Mouse (Mus musculus): ENCODE results near the gene Kcnd3. TPM values are rescaled to one million over a fixed set of nuclear protein-coding genes. Genes with fewer than 3 reads are reported as not detected.

Gene Kcnd3
- polyA plus RNA-seq, 1 experiment from 2014 or later: 1.1 TPM

DNA sequence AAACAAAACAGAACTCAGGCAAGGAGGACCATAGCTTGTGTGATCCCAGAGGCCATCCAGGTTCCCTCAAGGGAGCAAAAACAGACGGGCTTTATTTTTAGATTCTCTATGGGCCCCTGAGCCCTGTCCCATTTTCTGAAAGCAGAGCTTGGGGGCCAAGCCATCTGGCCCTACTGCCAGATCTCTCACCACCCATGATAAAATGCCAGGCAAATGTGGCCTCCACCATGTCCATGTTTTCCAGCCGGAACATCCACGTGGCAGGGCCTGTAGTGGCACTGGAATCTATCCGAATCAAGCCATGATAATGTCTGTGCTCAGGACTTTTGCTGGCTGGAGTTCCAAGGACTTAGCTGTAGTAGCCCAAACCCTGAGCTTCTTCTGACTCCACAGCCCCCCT lies 148.4 kb downstream of the Kcnd3 start:
- H3K36me3 ChIP-seq: no peaks in the 10 kb centered on the region

DNA sequence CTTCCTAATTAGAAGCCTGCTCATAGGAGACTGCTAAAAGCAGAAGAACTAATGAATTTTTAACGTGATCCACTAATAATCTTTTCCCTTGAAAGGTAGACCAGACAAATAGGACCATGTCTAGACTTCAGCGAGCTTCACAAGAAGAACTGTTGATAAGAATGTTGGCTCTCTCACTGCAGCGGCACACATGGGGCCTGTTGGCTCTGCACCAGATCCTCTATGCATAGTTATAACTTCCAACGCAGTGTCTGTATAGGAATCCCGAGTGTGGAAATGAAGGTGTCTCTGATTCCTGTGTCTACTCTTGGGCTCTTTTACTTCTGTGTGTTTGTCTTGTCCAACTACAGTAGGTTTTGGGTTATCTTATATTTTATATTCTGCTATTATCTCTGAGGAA lies 150.8 kb downstream of the Kcnd3 start:
- H3K36me3 ChIP-seq: no peaks in the 10 kb centered on the region
- WGBS: 88% methylated on average over 5 of the region's 5 CpGs
- H3K4me2 ChIP-seq (replicated peaks): no peak overlapping the region
- no peak overlapping the region for H3K4me3 ChIP-seq
- no peaks in the 10 kb centered on the region for H3K9me3 ChIP-seq
- no peaks in the 10 kb centered on the region for H3K4me1 ChIP-seq
- H3K27ac ChIP-seq: no peak overlapping the region
- no peaks in the 10 kb centered on the region for H3K27me3 ChIP-seq
- no peak for ATAC-seq (ENCODE audit: insufficient number of reproducible peaks, insufficient read depth, low FRiP score, low TSS enrichment)
- no peak overlapping the region for H3K9ac ChIP-seq

More for the DNA sequence above, 148.4 kb downstream of the Kcnd3 start:
- H3K4me2 ChIP-seq (replicated peaks): no peak overlapping the region
- H3K9ac ChIP-seq: no peak overlapping the region
- no peaks in the 10 kb centered on the region for H3K4me1 ChIP-seq
- H3K27me3 ChIP-seq: no peaks in the 10 kb centered on the region
- H3K9me3 ChIP-seq: no peaks in the 10 kb centered on the region
- ATAC-seq (ENCODE audit: insufficient number of reproducible peaks, insufficient read depth, low FRiP score, low TSS enrichment): no peak
- 81% methylated on average over 4 of the region's 4 CpGs for WGBS
- no peak overlapping the region for H3K4me3 ChIP-seq
- no peak overlapping the region for H3K27ac ChIP-seq

DNA sequence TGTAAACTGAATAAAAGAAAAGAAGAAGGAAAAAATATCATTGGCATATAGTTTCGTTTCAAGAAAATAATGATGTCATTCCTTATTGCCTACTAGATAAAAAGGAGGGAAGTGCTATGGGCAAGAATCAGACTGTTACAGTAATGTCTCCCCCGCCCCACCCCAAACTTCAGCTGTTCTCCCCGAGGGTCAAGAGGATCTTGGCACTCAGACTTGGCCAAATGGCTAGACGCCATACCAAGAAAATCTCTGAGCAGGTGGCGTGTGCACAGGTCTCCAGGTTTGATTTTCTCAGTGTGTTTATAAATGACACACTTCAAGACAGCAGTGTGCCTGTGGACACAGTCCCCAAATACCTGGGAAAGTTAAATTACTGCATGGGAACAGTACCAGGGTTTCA lies 153.6 kb downstream of the Kcnd3 start:
- no peaks in the 10 kb centered on the region for H3K27me3 ChIP-seq
- H3K36me3 ChIP-seq: no peaks in the 10 kb centered on the region
- no peaks in the 10 kb centered on the region for H3K4me1 ChIP-seq
- no peak for ATAC-seq (ENCODE audit: insufficient number of reproducible peaks, insufficient read depth, low FRiP score, low TSS enrichment)
- no peaks in the 10 kb centered on the region for H3K9me3 ChIP-seq
- no peak overlapping the region for H3K4me3 ChIP-seq
- no peak overlapping the region for H3K27ac ChIP-seq
- WGBS: 72% methylated on average over 5 of the region's 5 CpGs
- H3K4me2 ChIP-seq (replicated peaks): no peak overlapping the region
- no peak overlapping the region for H3K9ac ChIP-seq

- no peak overlapping the region for H3K4me3 ChIP-seq
- no peak for ATAC-seq (ENCODE audit: insufficient number of reproducible peaks, insufficient read depth, low FRiP score, low TSS enrichment)
These were observed 156.7 kb downstream of the Kcnd3 start for GRCm38 (mm10) chr3:105608857-105609256.

GRCm38 (mm10) chr3:105611531-105612422 lies 159.6 kb downstream of the Kcnd3 start:
- no peak overlapping the region for H3K9ac ChIP-seq
- no peak for ATAC-seq (ENCODE audit: insufficient number of reproducible peaks, insufficient read depth, low FRiP score, low TSS enrichment)
- H3K27ac ChIP-seq: no peak overlapping the region
- no peaks in the 10 kb centered on the region for H3K9me3 ChIP-seq
- H3K4me2 ChIP-seq (replicated peaks): no peak overlapping the region
- no peaks in the 10 kb centered on the region for H3K4me1 ChIP-seq
- H3K4me3 ChIP-seq: no peak overlapping the region
- H3K36me3 ChIP-seq: no peaks in the 10 kb centered on the region
- 82% methylated on average over 7 of the region's 7 CpGs for WGBS
- H3K27me3 ChIP-seq: no peaks in the 10 kb centered on the region

More at GRCm38 (mm10) chr3:105608857-105609256, 156.7 kb downstream of the Kcnd3 start:
- 77% methylated on average over 3 of the region's 3 CpGs for WGBS
- Histone ChIP-seq H3K9me3 (no peaks in the 10 kb centered on the region), H3K27ac (no peak overlapping the region), H3K36me3 (no peaks in the 10 kb centered on the region), H3K27me3 (no peaks in the 10 kb centered on the region), H3K4me1 (no peaks in the 10 kb centered on the region), H3K9ac (no peak overlapping the region), H3K4me2 (replicated peaks) (no peak overlapping the region)

DNA sequence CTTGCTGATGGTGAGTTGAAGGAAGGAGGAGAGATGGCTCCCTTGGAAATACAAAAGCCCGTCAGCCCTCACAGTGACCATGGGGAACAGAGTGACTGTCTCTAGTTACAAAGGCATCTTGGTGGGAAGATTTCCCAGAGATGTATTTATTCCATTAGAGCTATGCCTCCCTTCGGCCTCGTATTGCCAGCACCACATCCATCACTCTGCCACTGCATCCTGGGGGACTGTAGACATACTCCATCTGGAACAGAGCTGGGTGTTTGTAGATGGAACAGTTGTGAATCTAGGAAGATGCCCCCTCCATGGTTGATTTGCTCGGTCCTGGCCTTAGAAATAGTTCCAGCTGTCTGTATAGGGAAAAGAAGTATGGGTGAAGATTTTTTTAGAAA lies 160.3 kb downstream of the Kcnd3 start:
- Histone ChIP-seq H3K27ac (no peak overlapping the region), H3K9me3 (no peaks in the 10 kb centered on the region), H3K4me3 (no peak overlapping the region), H3K9ac (no peak overlapping the region), H3K4me1 (no peaks in the 10 kb centered on the region), H3K27me3 (no peaks in the 10 kb centered on the region), H3K36me3 (no peaks in the 10 kb centered on the region), H3K4me2 (replicated peaks) (no peak overlapping the region)
- ATAC-seq (ENCODE audit: insufficient number of reproducible peaks, insufficient read depth, low FRiP score, low TSS enrichment): no peak
- 79% methylated on average over 4 of the region's 4 CpGs for WGBS

DNA sequence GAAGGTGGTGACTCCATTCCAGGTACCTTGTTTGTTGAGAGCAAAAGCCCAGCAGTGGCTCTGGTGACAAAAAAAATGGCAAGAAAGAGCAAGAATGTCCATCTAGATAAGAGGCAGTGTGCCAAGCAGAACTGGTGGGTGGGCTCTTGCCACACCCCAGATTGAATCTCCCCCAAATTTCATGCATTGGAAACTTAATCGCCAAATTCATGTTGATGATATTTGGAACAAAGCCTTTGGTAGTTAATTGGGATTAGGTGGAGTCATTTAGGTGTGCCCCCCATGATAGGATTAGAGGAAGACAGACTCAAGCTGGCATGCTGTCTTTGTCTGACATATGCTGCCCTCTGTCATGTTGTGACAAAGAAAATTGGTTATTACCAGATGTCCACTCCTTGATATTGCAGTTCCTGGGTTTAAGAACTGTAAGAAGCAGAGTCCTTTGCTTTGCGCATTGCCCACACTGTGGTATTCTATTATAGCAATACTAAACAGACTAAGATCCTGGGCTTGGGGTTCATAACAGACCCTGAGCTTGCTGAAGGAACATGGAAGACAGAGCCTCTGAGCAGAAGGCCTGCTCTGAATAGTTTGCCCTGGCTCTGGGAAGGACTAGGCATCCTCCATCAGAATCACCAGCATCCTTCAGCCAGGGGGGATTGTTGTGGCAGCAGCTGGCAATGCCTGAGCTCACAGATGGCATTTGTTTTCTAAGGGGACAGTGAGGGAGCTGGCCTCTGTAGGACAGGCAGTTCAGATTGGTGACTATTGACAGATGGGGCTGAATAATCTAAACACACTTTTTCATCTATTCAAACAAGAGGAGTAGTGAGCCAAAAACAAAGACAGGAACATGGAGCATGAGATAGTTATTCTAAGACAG lies 165.0 kb downstream of the Kcnd3 start:
- Histone ChIP-seq H3K36me3 (no peaks in the 10 kb centered on the region), H3K9ac (no peak overlapping the region), H3K4me2 (replicated peaks) (no peak overlapping the region), H3K27me3 (no peaks in the 10 kb centered on the region), H3K4me1 (no peaks in the 10 kb centered on the region), H3K4me3 (no peak overlapping the region), H3K9me3 (no peaks in the 10 kb centered on the region), H3K27ac (no peak overlapping the region)
- no peak for ATAC-seq (ENCODE audit: insufficient number of reproducible peaks, insufficient read depth, low FRiP score, low TSS enrichment)
- 93% methylated on average over 2 of the region's 2 CpGs for WGBS

GRCm38 (mm10) chr3:105621154-105621553 lies 169.0 kb downstream of the Kcnd3 start:
- ATAC-seq (ENCODE audit: insufficient number of reproducible peaks, insufficient read depth, low FRiP score, low TSS enrichment): no peak
- no peaks in the 10 kb centered on the region for H3K36me3 ChIP-seq
- 59% methylated on average over 8 of the region's 8 CpGs for WGBS

GRCm38 (mm10) chr3:105623137-105623536 lies 171.0 kb downstream of the Kcnd3 start:
- 66% methylated on average over 4 of the region's 4 CpGs for WGBS
- Histone ChIP-seq H3K9me3 (no peaks in the 10 kb centered on the region), H3K27ac (no peak overlapping the region), H3K9ac (no peak overlapping the region), H3K4me1 (no peaks in the 10 kb centered on the region), H3K36me3 (no peaks in the 10 kb centered on the region), H3K4me2 (replicated peaks) (no peak overlapping the region), H3K4me3 (no peak overlapping the region), H3K27me3 (no peaks in the 10 kb centered on the region)
- ATAC-seq (ENCODE audit: insufficient number of reproducible peaks, insufficient read depth, low FRiP score, low TSS enrichment): no peak

More at GRCm38 (mm10) chr3:105621154-105621553, 169.0 kb downstream of the Kcnd3 start:
- no peak overlapping the region for H3K4me2 ChIP-seq (replicated peaks)
- H3K9me3 ChIP-seq: no peaks in the 10 kb centered on the region
- no peaks in the 10 kb centered on the region for H3K27me3 ChIP-seq
- H3K4me3 ChIP-seq: no peak overlapping the region
- H3K4me1 ChIP-seq: no peaks in the 10 kb centered on the region
- no peak overlapping the region for H3K27ac ChIP-seq
- H3K9ac ChIP-seq: no peak overlapping the region

DNA sequence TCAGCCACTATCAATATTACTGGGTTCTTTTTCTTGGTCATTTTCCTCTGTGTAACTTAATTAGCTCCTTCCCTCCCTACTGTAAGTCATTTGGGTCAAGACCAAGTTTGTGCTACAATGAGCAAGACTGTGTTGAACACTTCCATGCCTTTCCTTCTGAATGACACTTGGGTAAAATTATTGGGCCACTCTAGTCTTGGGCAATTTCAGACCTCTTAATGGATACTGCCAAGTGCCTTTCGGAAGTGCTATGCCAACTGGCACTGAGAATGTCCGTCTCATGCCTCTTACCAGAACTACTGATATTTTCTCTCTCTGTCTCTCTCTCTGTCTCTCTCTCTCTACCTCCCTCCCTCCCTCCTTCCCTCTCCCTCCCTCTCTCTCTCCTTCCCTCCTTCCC lies 173.8 kb downstream of the Kcnd3 start:
- Histone ChIP-seq H3K27ac (no peak overlapping the region), H3K4me2 (replicated peaks) (no peak overlapping the region), H3K36me3 (no peaks in the 10 kb centered on the region), H3K9me3 (no peaks in the 10 kb centered on the region), H3K27me3 (no peaks in the 10 kb centered on the region), H3K4me3 (no peak overlapping the region), H3K9ac (no peak overlapping the region), H3K4me1 (no peaks in the 10 kb centered on the region)
- WGBS: 89% methylated on average over 2 of the region's 2 CpGs
- no peak for ATAC-seq (ENCODE audit: insufficient number of reproducible peaks, insufficient read depth, low FRiP score, low TSS enrichment)

DNA sequence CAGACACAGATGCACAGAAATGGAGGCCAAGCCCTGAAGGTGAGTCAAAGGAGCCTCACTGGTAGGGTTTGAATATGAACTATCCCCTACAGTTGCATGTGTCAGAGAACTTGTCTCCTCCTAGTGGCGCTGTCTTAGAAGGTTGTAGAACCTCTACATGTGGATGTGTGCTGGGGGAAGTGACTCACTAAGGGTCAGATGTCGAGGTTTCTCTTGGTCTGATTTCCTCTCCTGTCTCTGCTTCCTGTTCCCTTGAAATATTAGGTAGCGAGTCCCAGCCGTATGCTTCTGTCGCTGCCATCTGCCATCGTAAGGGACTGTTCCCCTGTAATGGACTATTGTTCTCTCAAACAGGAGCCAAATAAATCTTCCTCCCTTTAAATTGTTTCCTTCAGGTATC lies 175.1 kb downstream of the Kcnd3 start:
- WGBS: 71% methylated on average over 6 of the region's 6 CpGs
- no peak for ATAC-seq (ENCODE audit: insufficient number of reproducible peaks, insufficient read depth, low FRiP score, low TSS enrichment)
- Histone ChIP-seq H3K9ac (no peak overlapping the region), H3K36me3 (no peaks in the 10 kb centered on the region), H3K27ac (no peak overlapping the region), H3K9me3 (no peaks in the 10 kb centered on the region), H3K4me1 (no peaks in the 10 kb centered on the region), H3K4me2 (replicated peaks) (no peak overlapping the region), H3K4me3 (no peak overlapping the region), H3K27me3 (no peaks in the 10 kb centered on the region)

- Histone ChIP-seq H3K27me3 (no peaks in the 10 kb centered on the region), H3K27ac (no peak overlapping the region), H3K9me3 (no peaks in the 10 kb centered on the region), H3K4me2 (replicated peaks) (no peak overlapping the region), H3K9ac (no peak overlapping the region), H3K36me3 (no peaks in the 10 kb centered on the region), H3K4me3 (no peak overlapping the region), H3K4me1 (no peaks in the 10 kb centered on the region)
- 58% methylated on average over 2 of the region's 2 CpGs for WGBS
- ATAC-seq (ENCODE audit: insufficient number of reproducible peaks, insufficient read depth, low FRiP score, low TSS enrichment): no peak
These were observed 180.2 kb downstream of the Kcnd3 start for GRCm38 (mm10) chr3:105632296-105632695.
